Mouse (Mus musculus): ENCODE measurements around the gene Acsf3.

GRCm38 (mm10) chr8:122737886-122738285 is 37.4 kb upstream of the Acsf3 start:
- TF ChIP-seq CTCF (IDR thresholded peaks at IDR 0.05; ENCODE audit: control insufficient read depth, insufficient read depth, insufficient replicate concordance, low read depth, low read length) (no peak), POLR2A (IDR thresholded peaks at IDR 0.05; ENCODE audit: control insufficient read depth, low read depth, low read length) (no peak)

Data from testis, adult 2 months (tissue).